Mouse (Mus musculus): ENCODE measurements around the gene Atrip. TPM values are rescaled to one million over a fixed set of nuclear protein-coding genes. Genes with fewer than 3 reads are reported as not detected.
A peak's percentile ranks its signal among the peaks of the same experiment; 100 is the strongest.

Gene Atrip
- polyA plus RNA-seq, 1 experiment from 2014 or later: 10.3 TPM

DNA sequence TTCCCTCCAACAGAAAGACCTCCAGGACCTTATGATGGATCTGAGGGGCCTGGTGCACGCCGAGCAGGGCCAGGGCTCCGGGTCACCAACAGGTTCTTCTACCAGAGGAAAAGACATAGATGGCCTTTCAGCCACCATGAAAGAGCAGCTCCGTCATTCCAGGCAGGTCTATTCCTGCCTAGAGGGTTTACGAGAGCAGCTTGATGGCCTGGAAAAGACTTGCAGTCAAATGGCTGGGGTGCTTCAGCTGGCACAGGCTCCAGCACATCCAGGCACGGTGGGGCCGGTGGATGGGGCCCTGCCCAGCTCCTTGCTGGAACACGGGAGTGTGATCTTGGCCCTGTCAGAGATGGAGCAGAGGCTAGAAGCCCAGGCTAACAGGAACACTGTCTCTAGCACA lies 17.9 kb upstream of the Atrip start:
- no peak for DNase-seq (ENCODE audit: low read depth, low spot score)
- no peak for TF ChIP-seq CTCF (IDR thresholded peaks at IDR 0.05)
- H3K27me3 ChIP-seq: peaks cover 12% of the 10 kb centered on the region
- ChIA-PET POLR2A (no interaction called here), CTCF (interaction anchor here (7.6 kb wide), 1 partner anchor 30 kb away, joined by 77 read pairs; no protein-coding TSS in a partner anchor)
- no peak for ATAC-seq
- in situ Hi-C loops (cut with MboI; ENCODE audit: low pct_unique_long_range_greater_than_20kb): no loop called here

- POLR2A ChIA-PET: interaction anchor here (1.1 kb wide), 1 partner anchor 9 kb away, joined by 3 read pairs; no protein-coding TSS in a partner anchor
- TF ChIP-seq CTCF (IDR thresholded peaks at IDR 0.05): no peak
- peaks cover under 1% of the 10 kb centered on the region for H3K27me3 ChIP-seq
- CTCF ChIA-PET: interaction anchor here (7.6 kb wide), 1 partner anchor 31 kb away, joined by 77 read pairs; no protein-coding TSS in a partner anchor
- ATAC-seq (no peak), DNase-seq (ENCODE audit: low read depth, low spot score) (no peak)
- in situ Hi-C loops (cut with MboI; ENCODE audit: low pct_unique_long_range_greater_than_20kb): no loop called here
Measured at GRCm38 (mm10) chr9:109090446-109090845, 16.5 kb upstream of the Atrip start.

GRCm38 (mm10) chr9:109087987-109088386 lies 14.1 kb upstream of the Atrip start:
- DNase-seq (ENCODE audit: low read depth, low spot score): no peak
- TF ChIP-seq CTCF (IDR thresholded peaks at IDR 0.05): no peak
- in situ Hi-C loops (cut with MboI; ENCODE audit: low pct_unique_long_range_greater_than_20kb): loop anchor here (5.0 kb wide), 1 partner anchor 34 kb away; no protein-coding TSS in a partner anchor
- no peaks in the 10 kb centered on the region for H3K27me3 ChIP-seq
- no peak for ATAC-seq
- ChIA-PET POLR2A (interaction anchor here (1.3 kb wide), 1 partner anchor 9 kb away, joined by 3 read pairs; no protein-coding TSS in a partner anchor), CTCF (interaction anchor here (0.7 to 7.6 kb wide), 8 partner anchors 9 to 34 kb away, joined by 3 to 77 read pairs (median 6); partner anchors contain the start of gene Atrip)

DNA sequence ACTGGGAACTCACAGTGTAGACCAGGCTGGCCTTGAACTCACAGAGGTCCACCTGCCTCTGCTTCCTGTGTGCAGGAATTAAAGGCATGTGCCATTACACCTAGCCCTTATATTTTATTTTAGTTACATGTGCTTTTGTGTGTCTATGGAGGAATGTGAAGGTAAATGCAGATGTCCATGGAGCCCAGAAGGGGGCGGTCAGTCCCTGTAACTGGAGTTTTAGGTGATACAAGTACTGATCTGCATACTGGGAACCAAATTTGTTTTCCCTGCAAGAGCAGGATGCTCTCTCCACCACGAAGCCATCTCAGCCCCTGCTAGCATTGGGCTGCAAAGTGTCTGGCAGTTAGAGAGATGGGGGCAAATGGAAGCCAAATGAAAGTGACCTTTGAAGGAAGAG lies 11.0 kb upstream of the Atrip start:
- ChIA-PET CTCF (no interaction called here), POLR2A (interaction anchor here (0.6 kb wide), 1 partner anchor 48 kb away, joined by 3 read pairs; no protein-coding TSS in a partner anchor)
- peak; percentile 68 for TF ChIP-seq CTCF (IDR thresholded peaks at IDR 0.05)
- ATAC-seq: no peak
- no peak for DNase-seq (ENCODE audit: low read depth, low spot score)
- in situ Hi-C loops (cut with MboI; ENCODE audit: low pct_unique_long_range_greater_than_20kb): loop anchor here (5.0 kb wide), 1 partner anchor 37 kb away; no protein-coding TSS in a partner anchor
- H3K27me3 ChIP-seq: no peaks in the 10 kb centered on the region

GRCm38 (mm10) chr9:109082124-109082800 lies 8.3 kb upstream of the Atrip start, which contains the start of the genes Ccdc51 and Tma7:
Ccdc51 (plus strand) TSS chr9:109082493.
Tma7 (minus strand) TSS chr9:109082587.
- POLR2A ChIA-PET: interaction anchor here (0.9 to 1.7 kb wide), 2 partner anchors 8 to 9 kb away, joined by 3 to 5 read pairs; partner anchors contain the start of gene Atrip

DNA sequence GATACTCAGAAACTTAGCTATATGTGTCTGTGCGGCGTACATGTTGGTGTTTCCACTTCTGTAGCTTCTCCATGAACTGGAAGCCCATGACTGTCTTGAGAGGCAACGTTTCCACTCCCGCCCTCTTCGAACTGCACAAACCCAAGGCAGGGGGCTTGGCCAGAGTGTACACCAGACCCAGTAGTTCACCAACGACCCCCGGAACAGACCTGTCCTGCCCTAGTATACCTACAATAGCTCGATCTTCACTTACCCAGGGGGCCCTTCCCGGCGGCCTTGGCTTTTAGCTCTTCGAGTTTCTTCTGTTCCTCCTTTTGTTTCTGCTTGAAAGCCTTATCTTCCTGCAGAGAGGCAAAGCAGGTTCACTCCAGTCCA lies 7.8 kb upstream of the Atrip start:
- no peak for ATAC-seq
- DNase-seq (ENCODE audit: low read depth, low spot score): no peak
- ChIA-PET POLR2A (interaction anchor here (0.6 to 1.7 kb wide), 4 partner anchors 8 to 40 kb away, joined by 3 to 5 read pairs (median 3); partner anchors contain the start of gene Atrip), CTCF (interaction anchor here (2.9 kb wide), 1 partner anchor 13 kb away, joined by 6 read pairs; no protein-coding TSS in a partner anchor)
- no peaks in the 10 kb centered on the region for H3K27me3 ChIP-seq
- no peak for TF ChIP-seq CTCF (IDR thresholded peaks at IDR 0.05)
- in situ Hi-C loops (cut with MboI; ENCODE audit: low pct_unique_long_range_greater_than_20kb): no loop called here

More at GRCm38 (mm10) chr9:109082124-109082800, 8.3 kb upstream of the Atrip start, which contains the start of the genes Ccdc51 and Tma7:
- DNase-seq (ENCODE audit: low read depth, low spot score) (no peak), ATAC-seq (peak; percentile 98)
- no peaks in the 10 kb centered on the region for H3K27me3 ChIP-seq
- TF ChIP-seq CTCF (IDR thresholded peaks at IDR 0.05): no peak
- in situ Hi-C loops (cut with MboI; ENCODE audit: low pct_unique_long_range_greater_than_20kb): no loop called here
- CTCF ChIA-PET: interaction anchor here (1.9 to 2.9 kb wide), 2 partner anchors 13 to 40 kb away, joined by 6 read pairs; no protein-coding TSS in a partner anchor

DNA sequence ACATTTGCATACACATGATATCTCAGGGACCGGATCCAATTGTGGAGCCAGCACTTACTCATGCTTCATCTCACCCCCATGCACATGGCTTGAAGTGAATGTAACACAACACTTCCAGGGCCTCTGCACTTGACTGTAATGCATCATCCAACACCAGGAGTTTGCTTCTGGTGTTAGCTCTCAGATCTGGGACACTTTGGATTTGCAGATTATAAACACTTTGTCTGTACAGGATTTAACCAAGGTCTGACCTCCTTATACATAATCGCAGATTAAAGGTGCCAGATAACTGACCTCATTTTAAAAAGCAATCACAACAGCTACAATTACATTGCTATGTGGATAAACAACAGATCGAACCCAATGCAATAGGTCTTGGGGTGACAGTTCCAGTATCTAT lies 6.6 kb upstream of the Atrip start:
- in situ Hi-C loops (cut with MboI; ENCODE audit: low pct_unique_long_range_greater_than_20kb): no loop called here
- TF ChIP-seq CTCF (IDR thresholded peaks at IDR 0.05): no peak
- POLR2A ChIA-PET: no interaction called here
- DNase-seq (ENCODE audit: low read depth, low spot score) (no peak), ATAC-seq (no peak)
- CTCF ChIA-PET: interaction anchor here (2.9 kb wide), 1 partner anchor 12 kb away, joined by 6 read pairs; no protein-coding TSS in a partner anchor
- no peaks in the 10 kb centered on the region for H3K27me3 ChIP-seq

DNA sequence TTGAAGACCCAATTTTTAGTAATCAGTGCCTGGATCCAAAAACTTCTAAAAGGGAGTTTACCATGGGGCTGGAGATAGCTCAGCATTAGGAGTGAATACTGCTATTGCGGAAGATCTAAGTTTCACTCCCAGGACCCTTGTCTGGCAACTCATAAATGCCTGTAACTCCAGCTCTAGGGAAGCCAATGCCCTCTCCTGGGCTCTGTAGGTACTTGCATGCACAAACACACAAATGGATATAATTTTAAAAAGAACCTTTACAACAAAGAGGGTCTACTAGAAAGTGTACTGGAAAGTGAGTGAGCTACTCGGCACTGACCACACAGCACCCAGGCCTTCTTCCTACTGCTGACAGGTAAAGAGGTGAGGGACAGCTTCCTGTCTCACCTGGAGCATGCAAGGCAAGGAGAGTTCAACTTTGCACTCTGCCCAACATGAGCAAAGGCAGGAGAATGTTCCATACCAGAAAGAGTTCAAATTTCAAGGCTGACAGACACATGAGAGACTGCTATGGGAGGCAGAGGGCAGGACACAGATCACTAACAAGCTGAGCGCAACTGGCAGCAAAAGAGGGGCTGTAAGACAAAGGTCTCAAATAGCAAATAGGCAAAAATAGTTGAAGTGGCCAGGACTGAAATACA lies 5.7 kb downstream of the Atrip start:
- no peaks in the 10 kb centered on the region for H3K27me3 ChIP-seq
- no peak for TF ChIP-seq CTCF (IDR thresholded peaks at IDR 0.05)
- ChIA-PET POLR2A (interaction anchor here (0.8 to 1.6 kb wide), 2 partner anchors 8 to 45 kb away, joined by 3 to 4 read pairs; partner anchors contain the start of gene Trex1), CTCF (interaction anchor here (0.7 to 3.0 kb wide), 6 partner anchors 8 to 76 kb away, joined by 3 to 14 read pairs (median 6); partner anchors contain the start of genes Ccdc51, Tma7 and Trex1)
- DNase-seq (ENCODE audit: low read depth, low spot score) (no peak), ATAC-seq (no peak)
- in situ Hi-C loops (cut with MboI; ENCODE audit: low pct_unique_long_range_greater_than_20kb): no loop called here

DNA sequence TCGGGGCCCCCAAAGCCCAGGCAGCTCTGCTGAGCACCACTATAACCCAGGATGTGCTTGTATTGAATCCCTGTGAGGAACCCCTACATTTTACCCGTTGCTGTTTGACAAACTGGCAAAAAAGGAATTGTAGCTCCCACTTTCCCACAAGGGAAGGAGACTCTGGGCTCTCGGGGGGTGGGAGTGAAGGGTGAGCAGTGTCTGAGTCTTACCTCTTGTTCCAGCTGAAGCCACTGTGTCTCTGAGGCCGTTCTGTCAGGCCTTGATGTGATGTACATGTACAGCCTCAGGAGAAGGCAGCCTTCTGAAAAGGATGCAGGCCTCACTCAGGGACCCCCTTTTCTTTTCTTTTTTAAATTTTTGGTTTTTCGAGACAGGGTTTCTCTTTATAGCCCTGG lies 13.0 kb downstream of the Atrip start:
- in situ Hi-C loops (cut with MboI; ENCODE audit: low pct_unique_long_range_greater_than_20kb): no loop called here

More for the DNA sequence above, 13.0 kb downstream of the Atrip start:
- no peak for ATAC-seq
- no peak for TF ChIP-seq CTCF (IDR thresholded peaks at IDR 0.05)
- ChIA-PET POLR2A (no interaction called here), CTCF (interaction anchor here (1.1 to 3.4 kb wide), 3 partner anchors 9 to 15 kb away, joined by 3 to 16 read pairs (median 10); partner anchors contain the start of gene Atrip)
- H3K27me3 ChIP-seq: no peaks in the 10 kb centered on the region
- DNase-seq (ENCODE audit: low read depth, low spot score): no peak

Data from Patski (cell line).